ENCODE assay signal across 7 mouse cellular contexts in genomic region chr2:94289169-94289568, GRCm38 (mm10).
DNase-seq lines count a peak whose midpoint lies in the region; ATAC-seq lines count a peak whose summit lies in the region.

No protein-coding gene starts in this region.

- intact Hi-C loops in left cerebral cortex, postnatal 4 days (cut with DNase I), result no loop called here

- H3K4me2 ChIP-seq in embryonic facial prominence, embryonic 13.5 days, result no peak overlapping the region
- 0 out of 2 replicates have a peak overlapping the region, but pooled peaks have one; percentile 5 for H3K4me2 ChIP-seq in hindbrain, embryonic 16.5 days (ENCODE audit: low read length)
- no peak overlapping the region for H3K4me2 ChIP-seq in stomach, embryonic 16.5 days (ENCODE audit: low read depth, low read length)

- 0 out of 2 replicates have a peak overlapping the region, but pooled peaks have one; percentile 3 for H3K9ac ChIP-seq in embryonic facial prominence, embryonic 13.5 days
- H3K9ac ChIP-seq in hindbrain, embryonic 16.5 days (ENCODE audit: low read depth, low read length), result no peak overlapping the region
- no peak overlapping the region for H3K9ac ChIP-seq in stomach, embryonic 16.5 days (ENCODE audit: low read length)

- ATAC-seq in embryonic facial prominence, embryonic 13.5 days (ENCODE audit: insufficient number of reproducible peaks, insufficient read depth, low FRiP score, low TSS enrichment, low read depth), result peak; percentile 56; the same call in 1 of the 2 replicates
- ATAC-seq in hindbrain, embryonic 16.5 days, result peak; percentile 89
- peak; percentile 59; the same call in 1 of the 2 replicates for ATAC-seq in stomach, embryonic 16.5 days (ENCODE audit: insufficient read depth, low FRiP score)
- no peak for ATAC-seq in erythroid progenitor cell, adult 5-6 weeks (replicated peaks; ENCODE audit: low FRiP score, poor library complexity, severe bottlenecking)

- no peak overlapping the region for H3K27ac ChIP-seq in embryonic facial prominence, embryonic 13.5 days
- peak overlapping the region; percentile 36 for H3K27ac ChIP-seq in hindbrain, embryonic 16.5 days (ENCODE audit: low read depth, low read length)
- no peak overlapping the region for H3K27ac ChIP-seq in stomach, embryonic 16.5 days (ENCODE audit: low read length)

- peaks cover 9% of the 10 kb centered on the region for H3K4me1 ChIP-seq in embryonic facial prominence, embryonic 13.5 days
- peaks cover 17% of the 10 kb centered on the region for H3K4me1 ChIP-seq in hindbrain, embryonic 16.5 days (ENCODE audit: control insufficient read depth, insufficient read depth, low read depth, low read length)
- 0 out of 2 replicates have a peak, but pooled peaks cover 2% of the 10 kb centered on the region for H3K4me1 ChIP-seq in stomach, embryonic 16.5 days (ENCODE audit: control insufficient read depth, insufficient read depth, low read length)

- H3K4me3 ChIP-seq in embryonic facial prominence, embryonic 13.5 days, result no peak overlapping the region
- no peak overlapping the region for H3K4me3 ChIP-seq in hindbrain, embryonic 16.5 days (ENCODE audit: low read length)
- H3K4me3 ChIP-seq in stomach, embryonic 16.5 days (replicated peaks; ENCODE audit: low read length), result no peak overlapping the region

- peaks cover 5% of the 10 kb centered on the region; the same call in 1 of the 2 replicates for H3K27me3 ChIP-seq in embryonic facial prominence, embryonic 13.5 days
- no peaks in the 10 kb centered on the region for H3K27me3 ChIP-seq in hindbrain, embryonic 16.5 days (replicated peaks; ENCODE audit: control insufficient read depth, insufficient read depth, low read length)
- no peaks in the 10 kb centered on the region for H3K27me3 ChIP-seq in stomach, embryonic 16.5 days (ENCODE audit: control insufficient read depth, insufficient read depth, low read length)

- peak; percentile 71 for DNase-seq in left cerebral cortex, postnatal 4 days
- no peak for DNase-seq in left cerebral cortex, adult 9 months (ENCODE audit: low spot score in 2 of 2)
- DNase-seq in lung, postnatal 10 days, result peak; percentile 48

- WGBS in embryonic facial prominence, embryonic 13.5 days, result 0% methylated on average over 2 of the region's 2 CpGs
- WGBS in hindbrain, embryonic 16.5 days, result 0% methylated on average over 2 of the region's 2 CpGs
- WGBS in stomach, embryonic 16.5 days, result 0% methylated on average over 2 of the region's 2 CpGs

- no peaks in the 10 kb centered on the region for H3K36me3 ChIP-seq in embryonic facial prominence, embryonic 13.5 days
- H3K36me3 ChIP-seq in hindbrain, embryonic 16.5 days (ENCODE audit: control insufficient read depth, insufficient read depth, low read length), result no peaks in the 10 kb centered on the region
- no peaks in the 10 kb centered on the region for H3K36me3 ChIP-seq in stomach, embryonic 16.5 days (ENCODE audit: control insufficient read depth, insufficient read depth, low read length)

- H3K9me3 ChIP-seq in embryonic facial prominence, embryonic 13.5 days, result no peaks in the 10 kb centered on the region
- H3K9me3 ChIP-seq in hindbrain, embryonic 16.5 days (ENCODE audit: control insufficient read depth, low read length), result no peaks in the 10 kb centered on the region
- no peaks in the 10 kb centered on the region for H3K9me3 ChIP-seq in stomach, embryonic 16.5 days (replicated peaks; ENCODE audit: control insufficient read depth, low read length)

Comparison
In these comparisons a context has a peak if more than half of its experiments do, and no peak if none do; other contexts are left out.
1. DNase-seq: peak in left cerebral cortex, postnatal 4 days (single experiment) and lung, postnatal 10 days (single experiment); none in left cerebral cortex, adult 9 months (0 of 2).